Mouse (Mus musculus): ENCODE measurements around the gene Gm43720. TPM values are rescaled to one million over a fixed set of nuclear protein-coding genes. Genes with fewer than 3 reads are reported as not detected.

The Gm43720 gene
- polyA plus RNA-seq, 1 experiment from 2014 or later: not detected

- H3K27me3 ChIP-seq (ENCODE audit: control insufficient read depth, insufficient read depth, low read depth, low read length): no peaks in the 10 kb centered on the region
- peak overlapping the region; percentile 76 for H3K27ac ChIP-seq (ENCODE audit: low read length)
- peak overlapping the region; percentile 90 for H3K4me3 ChIP-seq (ENCODE audit: low read depth, low read length)
- 10% methylated on average over 6 of the region's 6 CpGs for WGBS (ENCODE audit: insufficient replicate concordance)
- peak overlapping the region; percentile 90 for H3K9ac ChIP-seq (ENCODE audit: low read depth, low read length)
- H3K36me3 ChIP-seq (ENCODE audit: control insufficient read depth, insufficient read depth): peaks cover 5% of the 10 kb centered on the region
- peak overlapping the region; percentile 94 for H3K4me2 ChIP-seq (ENCODE audit: low read depth, low read length)
- ATAC-seq (ENCODE audit: low read depth): no peak
- peaks cover 37% of the 10 kb centered on the region for H3K4me1 ChIP-seq (ENCODE audit: control insufficient read depth, low read depth, low read length)
- no peaks in the 10 kb centered on the region for H3K9me3 ChIP-seq (replicated peaks; ENCODE audit: control insufficient read depth, low read length)
Observed at GRCm38 (mm10) chr5:138264207-138264578, 15.6 kb downstream of the Gm43720 start.

GRCm38 (mm10) chr5:138263260-138264206 is 16.2 kb downstream of the Gm43720 start, which contains the start of gene BC037034:
Gene BC037034 (minus strand): TSS chr5:138264033.
- no peaks in the 10 kb centered on the region for H3K27me3 ChIP-seq (ENCODE audit: control insufficient read depth, insufficient read depth, low read depth, low read length)
- ATAC-seq (ENCODE audit: low read depth): peak; percentile 82
- H3K36me3 ChIP-seq (ENCODE audit: control insufficient read depth, insufficient read depth): peaks cover 5% of the 10 kb centered on the region
- H3K9ac ChIP-seq (ENCODE audit: low read depth, low read length): peak within 1 kb of the TSS; percentile 90
- peak within 1 kb of the TSS; percentile 94 for H3K4me2 ChIP-seq (ENCODE audit: low read depth, low read length)
- H3K4me3 ChIP-seq (ENCODE audit: low read depth, low read length): peak within 1 kb of the TSS; percentile 90
- peaks cover 38% of the 10 kb centered on the region for H3K4me1 ChIP-seq (ENCODE audit: control insufficient read depth, low read depth, low read length)
- under 1% methylated on average over 71 of the region's 71 CpGs for WGBS (ENCODE audit: insufficient replicate concordance)
- no peaks in the 10 kb centered on the region for H3K9me3 ChIP-seq (replicated peaks; ENCODE audit: control insufficient read depth, low read length)
- H3K27ac ChIP-seq (ENCODE audit: low read length): peak within 1 kb of the TSS; percentile 76

GRCm38 (mm10) chr5:138262582-138263240 is 17.0 kb downstream of the Gm43720 start:
- ATAC-seq (ENCODE audit: low read depth): no peak
- H3K4me1 ChIP-seq (ENCODE audit: control insufficient read depth, low read depth, low read length): peaks cover 40% of the 10 kb centered on the region
- peak overlapping the region; percentile 90 for H3K9ac ChIP-seq (ENCODE audit: low read depth, low read length)
- H3K27ac ChIP-seq (ENCODE audit: low read length): peak overlapping the region; percentile 74; the same call in 1 of the 2 replicates
- peak overlapping the region; percentile 94 for H3K4me2 ChIP-seq (ENCODE audit: low read depth, low read length)
- no peaks in the 10 kb centered on the region for H3K27me3 ChIP-seq (ENCODE audit: control insufficient read depth, insufficient read depth, low read depth, low read length)
- no peaks in the 10 kb centered on the region for H3K9me3 ChIP-seq (replicated peaks; ENCODE audit: control insufficient read depth, low read length)
- H3K36me3 ChIP-seq (ENCODE audit: control insufficient read depth, insufficient read depth): peaks cover 5% of the 10 kb centered on the region
- peak overlapping the region; percentile 90 for H3K4me3 ChIP-seq (ENCODE audit: low read depth, low read length)
- WGBS (ENCODE audit: insufficient replicate concordance): 25% methylated on average over 18 of the region's 18 CpGs

DNA sequence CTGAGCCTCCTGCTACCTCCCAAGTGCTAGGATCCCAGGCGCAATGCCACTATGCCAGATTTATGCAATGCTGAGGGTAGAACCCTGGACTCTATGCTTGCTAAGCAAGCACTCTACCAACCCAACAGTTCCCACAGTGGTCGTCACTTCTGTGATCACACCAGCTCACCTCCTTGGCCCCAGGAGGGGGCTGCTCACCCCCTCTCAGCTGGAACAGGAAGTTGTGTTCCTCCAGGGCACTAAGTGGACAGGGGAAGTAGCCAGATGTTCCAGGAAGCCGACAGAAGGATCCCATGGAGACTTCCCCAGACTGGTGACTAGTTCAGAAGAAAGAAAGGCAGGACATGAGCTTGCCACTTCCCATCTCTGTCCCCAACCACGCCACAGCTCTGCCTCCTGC is 17.8 kb downstream of the Gm43720 start:
- H3K36me3 ChIP-seq (ENCODE audit: control insufficient read depth, insufficient read depth): peaks cover 5% of the 10 kb centered on the region
- H3K9me3 ChIP-seq (replicated peaks; ENCODE audit: control insufficient read depth, low read length): no peaks in the 10 kb centered on the region
- H3K4me1 ChIP-seq (ENCODE audit: control insufficient read depth, low read depth, low read length): peaks cover 43% of the 10 kb centered on the region
- peak overlapping the region; percentile 94 for H3K4me2 ChIP-seq (ENCODE audit: low read depth, low read length)
- ATAC-seq (ENCODE audit: low read depth): no peak
- H3K27me3 ChIP-seq (ENCODE audit: control insufficient read depth, insufficient read depth, low read depth, low read length): no peaks in the 10 kb centered on the region
- peak overlapping the region; percentile 90 for H3K4me3 ChIP-seq (ENCODE audit: low read depth, low read length)
- 27% methylated on average over 4 of the region's 4 CpGs for WGBS (ENCODE audit: insufficient replicate concordance)
- peak overlapping the region; percentile 90 for H3K9ac ChIP-seq (ENCODE audit: low read depth, low read length)
- H3K27ac ChIP-seq (ENCODE audit: low read length): peak overlapping the region; percentile 74; the same call in 1 of the 2 replicates

GRCm38 (mm10) chr5:138260834-138261233 is 18.9 kb downstream of the Gm43720 start:
- Histone ChIP-seq H3K27me3 (ENCODE audit: control insufficient read depth, insufficient read depth, low read depth, low read length) (no peaks in the 10 kb centered on the region), H3K4me2 (ENCODE audit: low read depth, low read length) (peak overlapping the region; percentile 94), H3K4me3 (ENCODE audit: low read depth, low read length) (peak overlapping the region; percentile 21), H3K9me3 (replicated peaks; ENCODE audit: control insufficient read depth, low read length) (no peaks in the 10 kb centered on the region), H3K4me1 (ENCODE audit: control insufficient read depth, low read depth, low read length) (peaks cover 54% of the 10 kb centered on the region), H3K36me3 (ENCODE audit: control insufficient read depth, insufficient read depth) (peaks cover 5% of the 10 kb centered on the region), H3K27ac (ENCODE audit: low read length) (peak overlapping the region; percentile 71), H3K9ac (ENCODE audit: low read depth, low read length) (peak overlapping the region; percentile 38)
- WGBS (ENCODE audit: insufficient replicate concordance): 24% methylated on average over 11 of the region's 11 CpGs
- peak; percentile 42 for ATAC-seq (ENCODE audit: low read depth)

GRCm38 (mm10) chr5:138260051-138260450 is 19.7 kb downstream of the Gm43720 start:
- Histone ChIP-seq H3K4me1 (ENCODE audit: control insufficient read depth, low read depth, low read length) (peaks cover 55% of the 10 kb centered on the region), H3K4me3 (ENCODE audit: low read depth, low read length) (peak overlapping the region; percentile 21), H3K9ac (ENCODE audit: low read depth, low read length) (peak overlapping the region; percentile 38), H3K36me3 (ENCODE audit: control insufficient read depth, insufficient read depth) (peaks cover 5% of the 10 kb centered on the region), H3K4me2 (ENCODE audit: low read depth, low read length) (peak overlapping the region; percentile 94), H3K27ac (ENCODE audit: low read length) (peak overlapping the region; percentile 5; the same call in 1 of the 2 replicates), H3K27me3 (ENCODE audit: control insufficient read depth, insufficient read depth, low read depth, low read length) (no peaks in the 10 kb centered on the region), H3K9me3 (replicated peaks; ENCODE audit: control insufficient read depth, low read length) (no peaks in the 10 kb centered on the region)
- ATAC-seq (ENCODE audit: low read depth): no peak
- WGBS (ENCODE audit: insufficient replicate concordance): 25% methylated on average over 10 of the region's 10 CpGs

GRCm38 (mm10) chr5:138258993-138259392 is 20.8 kb downstream of the Gm43720 start:
- no peak for ATAC-seq (ENCODE audit: low read depth)
- H3K4me1 ChIP-seq (ENCODE audit: control insufficient read depth, low read depth, low read length): peaks cover 58% of the 10 kb centered on the region
- WGBS (ENCODE audit: insufficient replicate concordance): 58% methylated on average over 7 of the region's 7 CpGs

DNA sequence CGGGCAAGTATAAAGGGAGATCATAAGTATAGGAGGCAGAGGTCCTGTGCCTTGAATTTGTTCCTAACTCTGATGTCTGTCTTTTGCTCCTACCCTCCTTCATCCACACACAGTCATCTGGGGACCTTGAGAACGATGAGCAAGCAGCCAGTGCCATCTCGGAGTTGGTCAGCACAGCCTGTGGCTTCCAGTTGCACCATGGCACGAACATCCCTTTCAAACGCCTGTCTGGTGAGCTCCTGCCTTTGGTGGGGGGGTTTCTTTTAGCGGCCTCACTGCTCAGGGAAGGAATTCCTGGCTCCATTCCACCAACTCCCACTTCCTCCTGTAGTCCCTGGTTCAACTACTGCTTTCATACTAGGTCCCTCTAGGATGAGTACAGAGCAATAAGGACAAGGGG is 21.2 kb downstream of the Gm43720 start:
- Histone ChIP-seq H3K27ac (ENCODE audit: low read length) (no peak overlapping the region), H3K27me3 (ENCODE audit: control insufficient read depth, insufficient read depth, low read depth, low read length) (no peaks in the 10 kb centered on the region), H3K4me1 (ENCODE audit: control insufficient read depth, low read depth, low read length) (peaks cover 58% of the 10 kb centered on the region), H3K36me3 (ENCODE audit: control insufficient read depth, insufficient read depth) (peaks cover 5% of the 10 kb centered on the region), H3K9ac (ENCODE audit: low read depth, low read length) (no peak overlapping the region), H3K4me3 (ENCODE audit: low read depth, low read length) (no peak overlapping the region), H3K4me2 (ENCODE audit: low read depth, low read length) (no peak overlapping the region), H3K9me3 (replicated peaks; ENCODE audit: control insufficient read depth, low read length) (no peaks in the 10 kb centered on the region)
- 71% methylated on average over 6 of the region's 6 CpGs for WGBS (ENCODE audit: insufficient replicate concordance)
- ATAC-seq (ENCODE audit: low read depth): no peak

More at GRCm38 (mm10) chr5:138258993-138259392, 20.8 kb downstream of the Gm43720 start:
- H3K27me3 ChIP-seq (ENCODE audit: control insufficient read depth, insufficient read depth, low read depth, low read length): no peaks in the 10 kb centered on the region
- peaks cover 5% of the 10 kb centered on the region for H3K36me3 ChIP-seq (ENCODE audit: control insufficient read depth, insufficient read depth)
- no peak overlapping the region for H3K4me2 ChIP-seq (ENCODE audit: low read depth, low read length)
- no peaks in the 10 kb centered on the region for H3K9me3 ChIP-seq (replicated peaks; ENCODE audit: control insufficient read depth, low read length)
- H3K4me3 ChIP-seq (ENCODE audit: low read depth, low read length): no peak overlapping the region
- no peak overlapping the region for H3K9ac ChIP-seq (ENCODE audit: low read depth, low read length)
- H3K27ac ChIP-seq (ENCODE audit: low read length): no peak overlapping the region

Data from liver, embryonic 16.5 days (tissue).